Mouse (Mus musculus) megakaryocyte, embryonic 14.5 days (primary cell): ENCODE measurements around the gene Ppm1g.

Source experiments
- FLI1 ChIP-seq: IDR thresholded peaks from 2 replicates; pipeline ENCODE4 v1.6.1; 2012; ENCODE audit warnings: low read length, inconsistent platforms, mixed read lengths
- GATA1 ChIP-seq: IDR thresholded peaks from 3 replicates; pipeline ENCODE4 v1.6.1; 2012; ENCODE audit warnings: mixed read lengths, low read length, inconsistent platforms, borderline replicate concordance

DNA sequence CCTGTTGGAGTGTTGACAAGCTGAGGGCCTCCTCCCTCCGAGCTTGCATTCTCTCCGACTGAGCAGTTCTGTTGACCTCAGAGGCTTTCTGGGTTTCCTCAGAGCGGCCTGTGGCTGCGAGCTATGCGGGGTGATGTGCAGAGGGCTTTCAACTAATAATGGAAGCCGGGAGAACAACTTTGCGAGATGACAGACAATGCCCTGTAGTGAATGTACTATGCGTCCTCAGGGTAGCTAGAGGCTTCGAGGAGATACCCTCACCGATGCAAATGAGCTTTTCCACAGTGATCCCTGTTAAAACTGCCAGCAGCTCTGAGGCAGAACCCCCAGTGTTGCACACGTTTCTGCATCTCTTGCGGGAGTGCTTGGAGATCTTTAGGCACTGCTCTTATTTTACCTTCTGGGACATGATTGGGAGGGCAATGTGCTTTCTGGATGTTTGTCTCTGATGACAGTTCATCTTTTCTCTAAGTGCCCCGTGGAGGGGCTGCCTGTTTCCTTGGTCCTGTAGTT is 21.1 kb upstream of the Ppm1g start:
- TF ChIP-seq GATA1 (no peak), FLI1 (no peak)
